Mouse (Mus musculus): ENCODE data around the gene Ulk2. TPM values are rescaled to one million over a fixed set of nuclear protein-coding genes. Genes with fewer than 3 reads are reported as not detected.
A peak's percentile ranks its signal among the peaks of the same experiment; 100 is the strongest.
"Not testable (repeated sequence)": the region's sequence is repeated elsewhere in the genome, so short reads cannot be mapped to it uniquely, and the experiment has no call there.

The Ulk2 gene
- polyA plus RNA-seq (2016; fragmentation: Nextera tagmentation; extraction: Ambion mirVana) = 11.5 and 12.6 TPM in 2 replicates

DNA sequence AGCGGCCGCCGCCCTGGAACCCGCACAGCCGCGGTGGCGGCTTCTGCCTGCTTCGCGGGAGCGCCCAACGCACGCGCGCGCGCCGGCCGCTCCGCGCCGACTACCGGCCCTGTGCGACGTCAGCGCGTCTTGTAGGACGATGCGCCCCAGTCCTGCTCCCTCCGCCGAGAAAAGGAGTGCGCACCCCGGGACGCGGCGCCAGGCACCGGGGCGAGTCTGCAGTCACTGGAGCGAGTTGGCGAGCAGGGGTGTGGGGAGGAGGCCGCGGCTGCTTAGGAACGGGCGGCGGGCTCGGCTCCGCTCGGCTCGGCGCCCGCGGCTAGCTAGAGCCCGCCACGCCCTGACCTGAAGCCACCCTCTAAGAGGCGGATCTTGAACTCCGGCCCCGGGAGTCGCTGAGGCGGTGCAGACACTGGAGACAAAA is at the start of gene Ulk2:
Ulk2 (minus strand) TSS at position 86 of the 424 bp plus-strand sequence.
- no peaks in the 10 kb centered on the region for H3K9me3 ChIP-seq
- H3K27ac ChIP-seq (replicated peaks) = peak within 1 kb of the TSS; percentile 96
- peaks cover 3% of the 10 kb centered on the region; the same call in 1 of the 2 replicates for H3K36me3 ChIP-seq (replicated peaks)
- peak within 1 kb of the TSS; percentile 97 for H3K4me3 ChIP-seq
- H3K27me3 ChIP-seq (replicated peaks; ENCODE audit: low read depth, poor library complexity, severe bottlenecking) = no peaks in the 10 kb centered on the region
- WGBS = under 1% methylated on average over 58 of the region's 58 CpGs
- H3K4me1 ChIP-seq = peaks cover 21% of the 10 kb centered on the region
- DNase-seq (ENCODE audit: low spot score) = peak; percentile 91

DNA sequence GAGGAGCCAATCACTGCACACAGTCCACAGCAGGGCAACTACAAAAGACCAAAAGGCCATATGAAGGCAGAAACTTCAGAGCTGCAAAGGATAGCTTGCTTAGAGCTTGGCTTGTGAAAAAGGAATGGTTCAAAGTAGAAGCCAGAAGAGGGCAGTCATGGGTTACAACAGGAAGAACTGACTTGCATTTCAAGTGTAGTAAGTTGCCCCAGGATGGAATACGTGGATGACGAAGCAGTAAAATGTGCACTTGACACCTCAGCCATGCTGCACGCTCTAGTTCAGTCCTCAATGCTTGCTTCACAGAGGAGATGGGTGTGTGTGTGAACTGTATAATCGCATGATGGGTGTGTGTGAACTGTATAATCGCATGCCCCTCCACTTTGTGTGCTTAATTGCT is 27.3 kb upstream of the Ulk2 start:
- Histone ChIP-seq H3K4me3 (no peak overlapping the region), H3K4me1 (no peaks in the 10 kb centered on the region), H3K27me3 (replicated peaks; ENCODE audit: low read depth, poor library complexity, severe bottlenecking) (no peaks in the 10 kb centered on the region), H3K9me3 (no peaks in the 10 kb centered on the region), H3K27ac (replicated peaks) (no peak overlapping the region), H3K36me3 (replicated peaks) (peaks cover 91% of the 10 kb centered on the region)
- no peak for DNase-seq (ENCODE audit: low spot score)
- WGBS = 84% methylated on average over 5 of the region's 5 CpGs

DNA sequence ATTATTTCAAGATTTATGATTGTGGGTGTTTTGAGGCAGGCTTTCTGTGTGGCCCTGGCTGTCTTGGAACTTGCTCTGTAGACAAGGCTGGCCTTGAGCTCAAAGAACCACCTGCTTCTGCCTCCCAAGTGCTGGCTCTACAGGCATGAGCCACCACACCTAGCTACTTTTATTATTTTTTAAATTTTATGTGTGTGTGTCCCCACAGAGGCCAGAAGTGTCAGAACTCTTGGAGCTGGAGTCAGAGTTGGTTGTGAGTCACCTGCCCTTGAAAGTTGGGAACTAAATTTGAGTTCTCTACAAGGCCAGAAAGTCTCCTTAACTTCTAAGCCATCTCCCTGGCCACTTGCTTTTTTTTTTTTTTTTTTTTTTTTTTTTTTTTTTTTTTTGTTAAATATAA is 25.0 kb upstream of the Ulk2 start:
- H3K27me3 ChIP-seq (replicated peaks; ENCODE audit: low read depth, poor library complexity, severe bottlenecking) = no peaks in the 10 kb centered on the region
- no peaks in the 10 kb centered on the region for H3K4me1 ChIP-seq
- no peaks in the 10 kb centered on the region for H3K9me3 ChIP-seq
- H3K36me3 ChIP-seq (replicated peaks) = peaks cover 96% of the 10 kb centered on the region
- no peak overlapping the region for H3K4me3 ChIP-seq
- no peak overlapping the region for H3K27ac ChIP-seq (replicated peaks)
- DNase-seq (ENCODE audit: low spot score) = no peak

GRCm38 (mm10) chr11:61871881-61872280 is 17.0 kb upstream of the Ulk2 start:
- Histone ChIP-seq H3K36me3 (replicated peaks) (peaks cover 91% of the 10 kb centered on the region), H3K9me3 (no peaks in the 10 kb centered on the region), H3K27ac (replicated peaks) (no peak overlapping the region), H3K4me3 (no peak overlapping the region), H3K4me1 (no peaks in the 10 kb centered on the region), H3K27me3 (replicated peaks; ENCODE audit: low read depth, poor library complexity, severe bottlenecking) (no peaks in the 10 kb centered on the region)
- no peak for DNase-seq (ENCODE audit: low spot score)
- 94% methylated on average over 5 of the region's 5 CpGs for WGBS

DNA sequence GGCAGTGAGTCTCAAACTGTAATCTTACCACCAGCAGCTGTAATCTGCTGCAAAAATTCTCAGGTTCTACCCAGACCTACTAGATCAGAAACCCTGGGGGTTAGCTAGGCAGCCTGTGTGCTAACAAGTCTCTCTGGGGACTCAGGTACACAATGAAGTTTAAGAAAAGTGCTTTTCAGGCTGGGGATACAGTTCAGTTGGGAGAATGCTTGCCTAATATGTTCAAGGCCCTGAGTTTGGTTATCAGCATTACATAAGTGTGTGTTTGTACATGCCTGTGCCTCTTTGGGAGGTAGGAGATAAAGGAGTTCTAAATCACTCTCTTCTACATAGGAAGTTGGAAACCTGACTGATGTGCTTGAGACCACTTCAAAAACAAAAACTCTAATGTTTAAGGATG is 12.0 kb upstream of the Ulk2 start:
- Histone ChIP-seq H3K27ac (replicated peaks) (no peak overlapping the region), H3K4me1 (no peaks in the 10 kb centered on the region), H3K36me3 (replicated peaks) (peaks cover 46% of the 10 kb centered on the region), H3K4me3 (no peak overlapping the region), H3K27me3 (replicated peaks; ENCODE audit: low read depth, poor library complexity, severe bottlenecking) (no peaks in the 10 kb centered on the region), H3K9me3 (no peaks in the 10 kb centered on the region)
- DNase-seq (ENCODE audit: low spot score) = no peak

- peaks cover 5% of the 10 kb centered on the region for H3K36me3 ChIP-seq (replicated peaks)
- WGBS = 78% methylated on average over 6 of the region's 6 CpGs
- no peaks in the 10 kb centered on the region for H3K4me1 ChIP-seq
- no peaks in the 10 kb centered on the region for H3K27me3 ChIP-seq (replicated peaks; ENCODE audit: low read depth, poor library complexity, severe bottlenecking)
- H3K27ac ChIP-seq (replicated peaks) = no peak overlapping the region
- no peaks in the 10 kb centered on the region for H3K9me3 ChIP-seq
- H3K4me3 ChIP-seq = no peak overlapping the region
- no peak for DNase-seq (ENCODE audit: low spot score)
Observed at GRCm38 (mm10) chr11:61861781-61862547, 7.1 kb upstream of the Ulk2 start.

DNA sequence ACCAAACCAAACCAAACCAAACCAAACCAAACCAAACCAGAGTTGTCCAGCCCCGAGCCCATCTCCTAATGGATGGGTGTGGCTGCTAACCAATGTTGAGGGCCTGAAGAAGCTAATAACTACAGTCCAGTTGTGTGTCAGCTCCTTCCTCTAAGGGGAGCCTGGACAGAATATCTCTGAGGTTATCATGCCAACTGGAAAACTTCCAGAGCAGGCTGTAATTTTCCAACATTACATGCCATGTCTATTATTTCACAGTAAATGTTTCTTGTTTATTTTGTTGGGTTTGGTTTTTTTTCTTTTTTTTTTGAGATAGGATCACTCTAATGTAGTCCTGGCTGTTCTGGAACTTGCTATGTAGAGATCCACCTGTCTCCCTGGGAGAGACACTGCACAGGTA is 4.4 kb upstream of the Ulk2 start:
- DNase-seq (ENCODE audit: low spot score) = no peak
- Histone ChIP-seq H3K4me3 (no peak overlapping the region), H3K27ac (replicated peaks) (no peak overlapping the region), H3K27me3 (replicated peaks; ENCODE audit: low read depth, poor library complexity, severe bottlenecking) (no peaks in the 10 kb centered on the region), H3K36me3 (replicated peaks) (no peaks in the 10 kb centered on the region), H3K9me3 (no peaks in the 10 kb centered on the region), H3K4me1 (peaks cover 9% of the 10 kb centered on the region; the same call in 1 of the 2 replicates)
- WGBS = 68% methylated on average over 1 of the region's 1 CpGs

DNA sequence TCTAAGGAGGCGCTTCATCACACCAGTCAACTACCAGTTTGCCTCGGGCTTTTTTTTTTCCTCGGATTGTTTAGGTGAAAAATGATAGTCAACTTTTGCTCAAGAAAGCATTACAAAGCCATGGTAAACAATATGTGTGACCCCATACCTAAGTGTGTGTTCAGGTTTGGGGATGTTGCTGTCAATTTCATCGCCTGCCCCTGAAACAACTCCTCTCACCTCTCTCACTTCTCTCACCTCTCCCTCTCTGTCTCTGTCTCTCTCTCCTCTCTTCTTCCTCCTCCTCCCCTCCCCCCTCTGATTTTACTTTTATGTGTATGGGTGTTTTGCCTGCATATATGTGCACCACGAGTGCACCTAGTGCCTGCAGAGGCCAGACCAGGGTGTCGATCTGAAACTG is 666 bp upstream of the Ulk2 start:
- Histone ChIP-seq H3K27ac (replicated peaks) (peak overlapping the region; percentile 96), H3K4me3 (peak overlapping the region; percentile 97)

GRCm38 (mm10) chr11:61854211-61854987 is 474 bp downstream of the Ulk2 start:
- DNase-seq (ENCODE audit: low spot score) = peak; percentile 85
- Histone ChIP-seq H3K4me3 (peak overlapping the region; percentile 97), H3K27me3 (replicated peaks; ENCODE audit: low read depth, poor library complexity, severe bottlenecking) (no peaks in the 10 kb centered on the region), H3K27ac (replicated peaks) (peak overlapping the region; percentile 96), H3K4me1 (peaks cover 21% of the 10 kb centered on the region), H3K9me3 (no peaks in the 10 kb centered on the region), H3K36me3 (replicated peaks) (peaks cover 6% of the 10 kb centered on the region; the same call in 1 of the 2 replicates)
- WGBS = under 1% methylated on average over 87 of the region's 87 CpGs

More for the DNA sequence above, 666 bp upstream of the Ulk2 start:
- no peaks in the 10 kb centered on the region for H3K27me3 ChIP-seq (replicated peaks; ENCODE audit: low read depth, poor library complexity, severe bottlenecking)
- DNase-seq (ENCODE audit: low spot score) = no peak
- peaks cover 2% of the 10 kb centered on the region; the same call in 1 of the 2 replicates for H3K36me3 ChIP-seq (replicated peaks)
- WGBS = 51% methylated on average over 6 of the region's 6 CpGs
- H3K9me3 ChIP-seq = no peaks in the 10 kb centered on the region
- peaks cover 21% of the 10 kb centered on the region for H3K4me1 ChIP-seq

DNA sequence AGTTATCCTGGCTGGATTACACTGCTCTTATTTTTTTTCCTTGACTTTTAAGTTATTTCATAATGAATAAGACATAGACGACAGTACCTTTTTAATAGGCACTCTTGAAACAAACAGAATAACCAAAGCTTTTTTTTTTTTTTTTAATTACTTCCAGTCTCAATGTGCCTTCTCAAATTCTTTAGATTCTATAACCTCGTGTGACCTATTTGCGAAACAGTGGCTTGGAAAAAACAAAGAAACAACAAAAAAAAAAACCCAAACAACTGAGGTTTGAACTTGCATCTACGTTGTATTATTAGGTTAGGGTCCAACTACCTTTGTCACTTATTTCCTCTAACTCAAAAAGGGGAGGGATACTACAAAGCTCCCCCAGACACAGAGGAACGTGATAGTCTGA is 1.2 kb downstream of the Ulk2 start:
- DNase-seq (ENCODE audit: low spot score) = no peak
- peaks cover 8% of the 10 kb centered on the region; the same call in 1 of the 2 replicates for H3K36me3 ChIP-seq (replicated peaks)
- no peaks in the 10 kb centered on the region for H3K9me3 ChIP-seq
- 10% methylated on average over 5 of the region's 5 CpGs for WGBS
- peaks cover 21% of the 10 kb centered on the region for H3K4me1 ChIP-seq
- peak overlapping the region; percentile 97 for H3K4me3 ChIP-seq
- peak overlapping the region; percentile 96 for H3K27ac ChIP-seq (replicated peaks)
- H3K27me3 ChIP-seq (replicated peaks; ENCODE audit: low read depth, poor library complexity, severe bottlenecking) = no peaks in the 10 kb centered on the region

GRCm38 (mm10) chr11:61852916-61853315 is 2.0 kb downstream of the Ulk2 start:
- no peak overlapping the region for H3K27ac ChIP-seq (replicated peaks)
- no peaks in the 10 kb centered on the region for H3K9me3 ChIP-seq
- peaks cover 8% of the 10 kb centered on the region; the same call in 1 of the 2 replicates for H3K36me3 ChIP-seq (replicated peaks)
- no peak overlapping the region for H3K4me3 ChIP-seq
- H3K27me3 ChIP-seq (replicated peaks; ENCODE audit: low read depth, poor library complexity, severe bottlenecking) = no peaks in the 10 kb centered on the region
- DNase-seq (ENCODE audit: low spot score) = no peak
- H3K4me1 ChIP-seq = peaks cover 21% of the 10 kb centered on the region

- DNase-seq (ENCODE audit: low spot score) = no peak
- peaks cover 21% of the 10 kb centered on the region for H3K4me1 ChIP-seq
- H3K27me3 ChIP-seq (replicated peaks; ENCODE audit: low read depth, poor library complexity, severe bottlenecking) = no peaks in the 10 kb centered on the region
- H3K27ac ChIP-seq (replicated peaks) = no peak overlapping the region
- H3K36me3 ChIP-seq (replicated peaks) = peaks cover 8% of the 10 kb centered on the region; the same call in 1 of the 2 replicates
- H3K9me3 ChIP-seq = no peaks in the 10 kb centered on the region
- no peak overlapping the region for H3K4me3 ChIP-seq
- WGBS = 87% methylated on average over 3 of the region's 3 CpGs
Observed at GRCm38 (mm10) chr11:61851195-61851594, 3.7 kb downstream of the Ulk2 start.

GRCm38 (mm10) chr11:61840663-61841062 is 14.2 kb downstream of the Ulk2 start:
- H3K4me1 ChIP-seq; DNase-seq (ENCODE audit: low spot score); H3K27me3 ChIP-seq (replicated peaks; ENCODE audit: low read depth, poor library complexity, severe bottlenecking); H3K4me3 ChIP-seq; H3K27ac ChIP-seq (replicated peaks); H3K9me3 ChIP-seq: not testable (repeated sequence)
- WGBS = 68% methylated on average over 3 of the region's 3 CpGs
- peaks cover 65% of the 10 kb centered on the region for H3K36me3 ChIP-seq (replicated peaks)

Data from embryonic facial prominence, embryonic 10.5 days (tissue).